Mouse (Mus musculus): ENCODE data around the gene Pzp. TPM values are rescaled to one million over a fixed set of nuclear protein-coding genes. Genes with fewer than 3 reads are reported as not detected.

Gene Pzp
- polyA plus RNA-seq (2015; fragmentation: Nextera tagmentation; extraction: Ambion mirVana) = 0.25 and 0.79 TPM in 2 replicates

DNA sequence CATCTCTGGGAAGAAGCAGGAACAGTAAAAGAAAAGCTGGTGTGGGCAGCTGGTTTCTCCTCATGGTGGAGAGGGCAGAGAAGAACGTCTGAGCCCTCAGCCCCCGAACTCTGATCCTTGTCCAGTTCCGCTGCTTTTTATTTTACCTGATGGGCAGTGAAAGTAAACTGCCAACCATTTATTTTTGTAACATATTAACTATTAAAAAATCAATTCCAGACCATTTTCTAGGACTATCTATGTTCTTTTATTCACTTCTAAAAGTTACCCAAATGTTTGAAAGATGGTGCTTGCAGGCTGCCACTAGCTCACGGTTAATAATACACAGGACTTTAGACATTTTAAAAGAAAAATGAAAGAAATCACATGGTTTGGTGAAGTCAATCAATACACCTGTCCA, at the start of gene Pzp:
Gene Pzp, minus strand, starts transcription at position 120 of the 400 bp plus-strand sequence.
- no peak within 1 kb of the TSS for H3K27ac ChIP-seq
- H3K4me1 ChIP-seq (replicated peaks; ENCODE audit: insufficient read depth, low read length) = no peaks in the 10 kb centered on the region
- no peaks in the 10 kb centered on the region for H3K36me3 ChIP-seq (ENCODE audit: insufficient read depth, low read length)
- H3K4me3 ChIP-seq (replicated peaks; ENCODE audit: low read depth, low read length) = no peak within 1 kb of the TSS
- no peak for TF ChIP-seq CTCF (IDR thresholded peaks at IDR 0.05; ENCODE audit: low read depth)
- no peaks in the 10 kb centered on the region for H3K27me3 ChIP-seq (ENCODE audit: insufficient read depth, low read length)
- no peak within 1 kb of the TSS for H3K9ac ChIP-seq (ENCODE audit: low read depth, low read length)
- 83% methylated on average over 4 of the region's 4 CpGs for WGBS
- no peak within 1 kb of the TSS for H3K4me2 ChIP-seq (ENCODE audit: low read length)
- no peaks in the 10 kb centered on the region for H3K9me3 ChIP-seq (replicated peaks; ENCODE audit: low read length)
- ATAC-seq (replicated peaks; ENCODE audit: low FRiP score, low read depth) = no peak
- no peak for DNase-seq (ENCODE audit: low spot score)

- ATAC-seq (replicated peaks; ENCODE audit: low FRiP score, low read depth) = no peak
- WGBS = 90% methylated on average over 11 of the region's 11 CpGs
These were observed 40.1 kb upstream of the Pzp start for GRCm38 (mm10) chr6:128566589-128566988.

DNA sequence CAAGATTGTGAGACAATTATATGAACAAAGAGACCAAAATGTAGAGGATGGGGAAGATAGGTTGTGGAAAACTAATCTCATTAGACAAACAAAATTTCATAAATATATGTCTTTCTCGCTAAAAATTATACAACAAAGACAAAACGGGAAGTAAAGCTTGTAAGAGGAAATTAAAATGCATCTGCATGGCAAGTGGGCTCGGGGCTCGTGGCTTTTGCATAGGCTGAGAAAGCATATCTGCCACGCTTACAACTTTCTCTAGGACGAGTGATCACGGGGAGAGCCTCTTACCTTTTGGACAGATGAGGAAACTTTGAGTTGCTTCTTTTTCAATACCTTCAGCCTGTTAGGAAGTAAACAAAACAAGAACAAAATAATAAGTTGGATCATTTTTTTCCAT, 27.5 kb upstream of the Pzp start:
- 88% methylated on average over 7 of the region's 7 CpGs for WGBS
- H3K4me2 ChIP-seq (ENCODE audit: low read length) = no peak overlapping the region
- no peak for ATAC-seq (replicated peaks; ENCODE audit: low FRiP score, low read depth)
- no peaks in the 10 kb centered on the region for H3K36me3 ChIP-seq (ENCODE audit: insufficient read depth, low read length)
- no peaks in the 10 kb centered on the region for H3K27me3 ChIP-seq (ENCODE audit: insufficient read depth, low read length)
- no peak overlapping the region for H3K4me3 ChIP-seq (replicated peaks; ENCODE audit: low read depth, low read length)
- no peak overlapping the region for H3K9ac ChIP-seq (ENCODE audit: low read depth, low read length)
- no peak for TF ChIP-seq CTCF (IDR thresholded peaks at IDR 0.05; ENCODE audit: low read depth)
- no peak overlapping the region for H3K27ac ChIP-seq
- no peaks in the 10 kb centered on the region for H3K9me3 ChIP-seq (replicated peaks; ENCODE audit: low read length)
- no peaks in the 10 kb centered on the region for H3K4me1 ChIP-seq (replicated peaks; ENCODE audit: insufficient read depth, low read length)
- no peak for DNase-seq (ENCODE audit: low spot score)

More at GRCm38 (mm10) chr6:128566589-128566988, 40.1 kb upstream of the Pzp start:
- H3K27me3 ChIP-seq (ENCODE audit: insufficient read depth, low read length) = no peaks in the 10 kb centered on the region
- H3K4me2 ChIP-seq (ENCODE audit: low read length) = no peak overlapping the region
- H3K4me3 ChIP-seq (replicated peaks; ENCODE audit: low read depth, low read length) = no peak overlapping the region
- H3K36me3 ChIP-seq (ENCODE audit: insufficient read depth, low read length) = no peaks in the 10 kb centered on the region
- no peak for DNase-seq (ENCODE audit: low spot score)
- H3K27ac ChIP-seq = no peak overlapping the region
- H3K4me1 ChIP-seq (replicated peaks; ENCODE audit: insufficient read depth, low read length) = no peaks in the 10 kb centered on the region
- no peak overlapping the region for H3K9ac ChIP-seq (ENCODE audit: low read depth, low read length)
- TF ChIP-seq CTCF (IDR thresholded peaks at IDR 0.05; ENCODE audit: low read depth) = no peak
- no peaks in the 10 kb centered on the region for H3K9me3 ChIP-seq (replicated peaks; ENCODE audit: low read length)

DNA sequence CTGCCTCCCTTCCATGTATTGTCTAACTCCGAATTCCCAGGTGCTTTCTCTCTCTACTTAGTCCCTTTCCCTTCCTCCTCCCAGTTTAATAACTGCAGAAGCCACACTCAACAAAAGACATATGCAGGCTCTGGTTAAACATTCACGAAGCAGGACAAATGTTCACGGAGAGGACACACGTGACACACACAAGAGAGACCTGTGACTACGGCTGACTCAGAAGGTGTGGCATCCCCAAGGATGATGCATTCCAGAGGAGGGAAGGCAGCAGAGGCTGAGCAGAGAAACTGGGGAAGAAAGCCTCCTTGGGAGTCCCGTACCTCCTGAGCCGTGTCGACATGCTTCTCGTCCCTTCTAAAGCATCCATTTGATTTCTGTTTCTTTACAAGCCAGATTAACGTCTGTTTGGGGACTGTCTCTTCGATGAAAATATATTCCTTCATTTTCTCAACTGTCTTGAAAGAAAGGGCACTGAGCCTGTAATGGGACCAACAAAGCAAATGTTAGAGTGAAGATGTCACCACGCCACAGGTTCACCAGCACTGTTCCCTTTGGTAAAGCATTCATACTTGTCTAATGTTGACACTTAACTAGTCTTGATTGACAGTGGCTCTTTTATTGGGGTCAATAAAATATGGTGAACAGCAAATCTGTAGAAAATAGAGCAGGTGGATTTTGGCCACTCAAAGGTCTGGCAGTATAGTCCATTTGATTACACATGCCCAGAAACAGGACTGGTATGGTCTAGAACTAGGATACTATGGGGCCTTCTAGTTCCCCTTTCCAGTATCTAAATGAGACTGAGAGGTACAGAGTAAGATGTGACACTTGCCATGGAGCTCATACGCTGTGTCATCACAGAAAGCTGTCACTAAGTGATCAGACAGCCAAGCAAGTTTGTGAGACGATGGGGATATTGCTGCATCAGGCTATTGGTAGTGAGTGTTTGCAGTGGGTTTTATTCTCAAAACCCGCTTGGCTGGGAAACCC, 23.2 kb upstream of the Pzp start:
- Histone ChIP-seq H3K4me2 (ENCODE audit: low read length) (no peak overlapping the region), H3K4me3 (replicated peaks; ENCODE audit: low read depth, low read length) (no peak overlapping the region), H3K27me3 (ENCODE audit: insufficient read depth, low read length) (no peaks in the 10 kb centered on the region), H3K9ac (ENCODE audit: low read depth, low read length) (no peak overlapping the region), H3K27ac (no peak overlapping the region), H3K9me3 (replicated peaks; ENCODE audit: low read length) (no peaks in the 10 kb centered on the region), H3K4me1 (replicated peaks; ENCODE audit: insufficient read depth, low read length) (no peaks in the 10 kb centered on the region), H3K36me3 (ENCODE audit: insufficient read depth, low read length) (no peaks in the 10 kb centered on the region)
- DNase-seq (ENCODE audit: low spot score) = peak; percentile 4
- TF ChIP-seq CTCF (IDR thresholded peaks at IDR 0.05; ENCODE audit: low read depth) = no peak
- WGBS = 69% methylated on average over 15 of the region's 15 CpGs
- ATAC-seq (replicated peaks; ENCODE audit: low FRiP score, low read depth) = peak; percentile 84

GRCm38 (mm10) chr6:128548532-128548931, 22.0 kb upstream of the Pzp start:
- Histone ChIP-seq H3K27me3 (ENCODE audit: insufficient read depth, low read length) (no peaks in the 10 kb centered on the region), H3K36me3 (ENCODE audit: insufficient read depth, low read length) (no peaks in the 10 kb centered on the region), H3K27ac (no peak overlapping the region), H3K4me2 (ENCODE audit: low read length) (no peak overlapping the region), H3K4me3 (replicated peaks; ENCODE audit: low read depth, low read length) (no peak overlapping the region), H3K9ac (ENCODE audit: low read depth, low read length) (no peak overlapping the region), H3K4me1 (replicated peaks; ENCODE audit: insufficient read depth, low read length) (no peaks in the 10 kb centered on the region), H3K9me3 (replicated peaks; ENCODE audit: low read length) (no peaks in the 10 kb centered on the region)
- WGBS = 91% methylated on average over 10 of the region's 10 CpGs
- ATAC-seq (replicated peaks; ENCODE audit: low FRiP score, low read depth) (no peak), DNase-seq (ENCODE audit: low spot score) (no peak)
- no peak for TF ChIP-seq CTCF (IDR thresholded peaks at IDR 0.05; ENCODE audit: low read depth)

GRCm38 (mm10) chr6:128545402-128545801, 18.9 kb upstream of the Pzp start:
- 85% methylated on average over 4 of the region's 4 CpGs for WGBS
- no peak overlapping the region for H3K27ac ChIP-seq
- no peaks in the 10 kb centered on the region for H3K9me3 ChIP-seq (replicated peaks; ENCODE audit: low read length)
- no peaks in the 10 kb centered on the region for H3K4me1 ChIP-seq (replicated peaks; ENCODE audit: insufficient read depth, low read length)
- DNase-seq (ENCODE audit: low spot score) (no peak), ATAC-seq (replicated peaks; ENCODE audit: low FRiP score, low read depth) (no peak)
- no peaks in the 10 kb centered on the region for H3K27me3 ChIP-seq (ENCODE audit: insufficient read depth, low read length)
- H3K36me3 ChIP-seq (ENCODE audit: insufficient read depth, low read length) = no peaks in the 10 kb centered on the region
- TF ChIP-seq CTCF (IDR thresholded peaks at IDR 0.05; ENCODE audit: low read depth) = no peak
- H3K9ac ChIP-seq (ENCODE audit: low read depth, low read length) = no peak overlapping the region
- H3K4me3 ChIP-seq (replicated peaks; ENCODE audit: low read depth, low read length) = no peak overlapping the region
- no peak overlapping the region for H3K4me2 ChIP-seq (ENCODE audit: low read length)

All from kidney, postnatal 0 days (tissue).